Mouse (Mus musculus) cortical plate, adult 2 months (tissue): Measurements from ENCODE around the gene Lef1.

Source experiments
- CTCF ChIP-seq: fragments of 200-500 bp; IDR thresholded peaks from 2 replicates; pipeline ENCODE4 v1.5.1; 2011; ENCODE audit warnings: mild to moderate bottlenecking, control low read depth, low read length; ENCODE audit not compliant: insufficient read depth; ENCODE audit errors: extremely low read depth
- POLR2A ChIP-seq: fragments of 200-500 bp; IDR thresholded peaks from 2 replicates; pipeline ENCODE4 v1.6.1; 2011; ENCODE audit warnings: mild to moderate bottlenecking, low read length, control low read depth; ENCODE audit not compliant: insufficient read depth; ENCODE audit errors: extremely low read depth

DNA sequence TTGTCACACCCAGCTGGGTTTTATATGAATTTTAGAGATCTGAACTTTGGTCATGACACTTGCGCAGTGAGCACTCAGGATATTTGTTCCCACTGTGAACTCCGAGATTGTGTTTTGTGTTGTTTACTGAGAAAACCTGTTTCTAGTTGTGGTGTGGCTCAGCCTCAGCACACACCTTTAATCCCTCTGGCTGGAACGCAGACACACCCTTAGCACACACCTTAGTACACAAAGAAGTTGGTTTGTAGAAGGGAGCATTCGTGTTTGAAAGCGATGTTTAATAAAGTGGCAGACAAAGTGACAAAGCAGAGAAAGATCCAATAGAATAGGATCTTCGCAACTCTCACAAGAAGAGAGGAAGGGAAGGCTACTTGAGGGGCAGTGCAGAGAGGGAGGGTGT, 150.1 kb downstream of the Lef1 start:
- TF ChIP-seq CTCF (no peak), POLR2A (no peak)
